Mouse (Mus musculus): ENCODE results near the gene Foxj3. TPM values are rescaled to one million over a fixed set of nuclear protein-coding genes. Genes with fewer than 3 reads are reported as not detected.
"Not testable (repeated sequence)": the region's sequence is repeated elsewhere in the genome, so short reads cannot be mapped to it uniquely, and the experiment has no call there.

The Foxj3 gene
- polyA plus RNA-seq (2014; fragmentation: Nextera tagmentation; extraction: Ambion mirVana), result 21.2 and 23.8 TPM in 2 replicates

DNA sequence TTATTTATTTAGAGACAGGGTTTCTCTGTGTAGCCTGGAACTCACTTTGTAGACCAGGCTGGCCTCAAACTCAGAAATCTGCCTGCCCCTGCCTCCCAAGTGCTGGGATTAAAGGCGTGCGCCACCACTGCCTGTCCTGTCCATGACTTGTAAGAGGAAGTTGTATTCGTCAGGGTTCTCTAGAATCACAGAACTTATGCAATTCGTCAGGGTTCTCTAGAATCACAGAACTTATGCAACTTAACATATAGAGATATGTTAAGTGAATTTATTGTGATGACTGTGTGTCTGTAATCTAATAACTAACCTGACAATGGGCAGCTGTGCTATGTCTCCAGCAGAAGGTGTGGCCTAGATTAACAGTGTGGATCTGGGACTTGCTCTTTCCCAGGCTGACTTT lies at the start of gene Foxj3:
Foxj3 (plus strand) TSS at position 390 of the 400 bp plus-strand sequence.
- 86% methylated on average over 4 of the region's 4 CpGs for WGBS
- not testable (repeated sequence) for H3K27me3 ChIP-seq (replicated peaks; ENCODE audit: control insufficient read depth, insufficient read depth, low read length); H3K4me3 ChIP-seq (ENCODE audit: low read depth, low read length); DNase-seq (ENCODE audit: low spot score); H3K36me3 ChIP-seq (ENCODE audit: control insufficient read depth, insufficient read depth, low read length); ATAC-seq (replicated peaks; ENCODE audit: low FRiP score, low TSS enrichment, low read depth); H3K9me3 ChIP-seq (ENCODE audit: control insufficient read depth, low read length); H3K9ac ChIP-seq (ENCODE audit: low read length); H3K4me1 ChIP-seq (replicated peaks; ENCODE audit: control insufficient read depth, insufficient read depth, low read length); H3K27ac ChIP-seq (ENCODE audit: low read depth); H3K4me2 ChIP-seq (ENCODE audit: low read length)

DNA sequence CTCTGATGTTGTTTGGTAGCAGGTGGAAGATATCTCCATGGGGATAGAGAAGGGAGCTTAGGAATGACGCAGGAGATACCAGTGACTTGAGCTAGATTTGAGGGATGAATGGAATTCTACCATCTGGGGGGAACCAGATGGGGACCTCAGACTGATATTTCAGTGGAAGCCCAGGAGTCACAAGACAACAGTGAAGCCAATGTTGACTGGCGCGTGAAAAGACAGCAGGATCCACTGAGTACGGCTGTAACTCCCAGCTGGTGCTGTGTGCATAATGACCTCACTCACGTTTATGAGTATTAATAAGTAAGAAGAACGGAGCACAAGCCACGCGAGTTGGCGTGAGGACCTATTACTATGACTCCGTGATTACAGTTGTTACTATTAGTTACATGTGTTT lies 47.1 kb upstream of the Foxj3 start:
- DNase-seq (ENCODE audit: low spot score), result no peak
- Histone ChIP-seq H3K36me3 (ENCODE audit: control insufficient read depth, insufficient read depth, low read length) (no peaks in the 10 kb centered on the region), H3K4me2 (ENCODE audit: low read length) (no peak overlapping the region), H3K27ac (ENCODE audit: low read depth) (no peak overlapping the region), H3K27me3 (replicated peaks; ENCODE audit: control insufficient read depth, insufficient read depth, low read length) (peaks cover 17% of the 10 kb centered on the region), H3K4me1 (replicated peaks; ENCODE audit: control insufficient read depth, insufficient read depth, low read length) (no peaks in the 10 kb centered on the region), H3K4me3 (ENCODE audit: low read depth, low read length) (no peak overlapping the region), H3K9ac (ENCODE audit: low read length) (no peak overlapping the region), H3K9me3 (ENCODE audit: control insufficient read depth, low read length) (no peaks in the 10 kb centered on the region)
- 90% methylated on average over 10 of the region's 10 CpGs for WGBS
- ATAC-seq (replicated peaks; ENCODE audit: low FRiP score, low TSS enrichment, low read depth), result no peak

GRCm38 (mm10) chr4:119490806-119491205 lies 46.0 kb upstream of the Foxj3 start:
- H3K9me3 ChIP-seq (ENCODE audit: control insufficient read depth, low read length), result no peaks in the 10 kb centered on the region
- peak; percentile 58 for DNase-seq (ENCODE audit: low spot score)
- no peaks in the 10 kb centered on the region for H3K4me1 ChIP-seq (replicated peaks; ENCODE audit: control insufficient read depth, insufficient read depth, low read length)
- no peak overlapping the region for H3K4me3 ChIP-seq (ENCODE audit: low read depth, low read length)
- peaks cover 17% of the 10 kb centered on the region for H3K27me3 ChIP-seq (replicated peaks; ENCODE audit: control insufficient read depth, insufficient read depth, low read length)
- H3K27ac ChIP-seq (ENCODE audit: low read depth), result no peak overlapping the region
- no peak overlapping the region for H3K4me2 ChIP-seq (ENCODE audit: low read length)
- H3K36me3 ChIP-seq (ENCODE audit: control insufficient read depth, insufficient read depth, low read length), result no peaks in the 10 kb centered on the region
- no peak for ATAC-seq (replicated peaks; ENCODE audit: low FRiP score, low TSS enrichment, low read depth)
- 74% methylated on average over 3 of the region's 3 CpGs for WGBS
- H3K9ac ChIP-seq (ENCODE audit: low read length), result no peak overlapping the region

GRCm38 (mm10) chr4:119492291-119492932 lies 44.4 kb upstream of the Foxj3 start, which contains the start of gene Rimkla:
Gene Rimkla, minus strand, starts transcription at chr4:119492628.
- under 1% methylated on average over 61 of the region's 77 CpGs for WGBS
- peak within 1 kb of the TSS; percentile 25 for H3K9ac ChIP-seq (ENCODE audit: low read length)
- peaks cover 17% of the 10 kb centered on the region for H3K27me3 ChIP-seq (replicated peaks; ENCODE audit: control insufficient read depth, insufficient read depth, low read length)
- H3K4me1 ChIP-seq (replicated peaks; ENCODE audit: control insufficient read depth, insufficient read depth, low read length), result no peaks in the 10 kb centered on the region
- H3K27ac ChIP-seq (ENCODE audit: low read depth), result no peak within 1 kb of the TSS
- ATAC-seq (replicated peaks; ENCODE audit: low FRiP score, low TSS enrichment, low read depth) (peak; percentile 89), DNase-seq (ENCODE audit: low spot score) (peak; percentile 78)
- H3K36me3 ChIP-seq (ENCODE audit: control insufficient read depth, insufficient read depth, low read length), result no peaks in the 10 kb centered on the region
- H3K4me2 ChIP-seq (ENCODE audit: low read length), result peak within 1 kb of the TSS; percentile 86
- peak within 1 kb of the TSS; percentile 48 for H3K4me3 ChIP-seq (ENCODE audit: low read depth, low read length)
- no peaks in the 10 kb centered on the region for H3K9me3 ChIP-seq (ENCODE audit: control insufficient read depth, low read length)

- ATAC-seq (replicated peaks; ENCODE audit: low FRiP score, low TSS enrichment, low read depth) (peak; percentile 48; the same call in 1 of the 2 replicates), DNase-seq (ENCODE audit: low spot score) (no peak)
- H3K4me1 ChIP-seq (replicated peaks; ENCODE audit: control insufficient read depth, insufficient read depth, low read length), result no peaks in the 10 kb centered on the region
- no peak overlapping the region for H3K27ac ChIP-seq (ENCODE audit: low read depth)
- no peaks in the 10 kb centered on the region for H3K9me3 ChIP-seq (ENCODE audit: control insufficient read depth, low read length)
- WGBS, result 36% methylated on average over 10 of the region's 10 CpGs
- peak overlapping the region; percentile 86 for H3K4me2 ChIP-seq (ENCODE audit: low read length)
- H3K9ac ChIP-seq (ENCODE audit: low read length), result no peak overlapping the region; the same call in 1 of the 2 replicates
- H3K36me3 ChIP-seq (ENCODE audit: control insufficient read depth, insufficient read depth, low read length), result no peaks in the 10 kb centered on the region
- H3K4me3 ChIP-seq (ENCODE audit: low read depth, low read length), result peak overlapping the region; percentile 48
- peaks cover 17% of the 10 kb centered on the region for H3K27me3 ChIP-seq (replicated peaks; ENCODE audit: control insufficient read depth, insufficient read depth, low read length)
These were observed 43.9 kb upstream of the Foxj3 start for GRCm38 (mm10) chr4:119492933-119493327.

DNA sequence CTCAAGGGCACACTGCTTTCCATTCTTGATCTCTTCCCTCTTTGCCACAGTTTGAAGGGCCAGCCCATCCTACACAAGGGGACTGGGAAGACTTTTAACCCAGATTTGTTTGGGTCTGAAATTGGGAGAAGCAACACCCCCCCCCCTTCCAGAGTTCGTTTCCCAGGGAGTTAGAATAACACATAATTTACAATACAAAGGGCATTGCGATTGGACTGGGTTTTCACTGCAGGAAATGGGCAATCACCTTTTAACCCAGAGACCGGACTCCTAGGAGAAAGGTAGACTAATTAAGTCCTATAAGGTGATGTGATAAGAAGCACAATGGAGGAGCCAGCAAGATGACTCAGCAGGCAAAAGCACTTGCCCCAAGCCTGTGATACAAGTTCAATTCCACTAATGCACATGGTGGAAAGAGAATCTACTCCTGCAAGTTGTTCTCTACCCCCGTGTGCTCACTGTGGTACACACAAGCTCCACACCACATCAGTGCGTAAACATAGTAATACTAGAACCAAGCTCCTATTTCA lies 38.4 kb upstream of the Foxj3 start:
- H3K4me1 ChIP-seq (replicated peaks; ENCODE audit: control insufficient read depth, insufficient read depth, low read length), result no peaks in the 10 kb centered on the region
- 60% methylated on average over 5 of the region's 5 CpGs for WGBS
- H3K4me2 ChIP-seq (ENCODE audit: low read length), result no peak overlapping the region
- no peak for DNase-seq (ENCODE audit: low spot score)
- no peaks in the 10 kb centered on the region for H3K36me3 ChIP-seq (ENCODE audit: control insufficient read depth, insufficient read depth, low read length)
- H3K27me3 ChIP-seq (replicated peaks; ENCODE audit: control insufficient read depth, insufficient read depth, low read length), result 0 out of 2 replicates have a peak, but pooled peaks cover 12% of the 10 kb centered on the region
- no peak overlapping the region for H3K4me3 ChIP-seq (ENCODE audit: low read depth, low read length)
- H3K9ac ChIP-seq (ENCODE audit: low read length), result no peak overlapping the region
- no peak overlapping the region for H3K27ac ChIP-seq (ENCODE audit: low read depth)
- H3K9me3 ChIP-seq (ENCODE audit: control insufficient read depth, low read length), result no peaks in the 10 kb centered on the region
- ATAC-seq (replicated peaks; ENCODE audit: low FRiP score, low TSS enrichment, low read depth), result no peak

GRCm38 (mm10) chr4:119511591-119511990 lies 25.2 kb upstream of the Foxj3 start:
- H3K4me3 ChIP-seq (ENCODE audit: low read depth, low read length), result no peak overlapping the region
- H3K4me2 ChIP-seq (ENCODE audit: low read length), result no peak overlapping the region
- no peaks in the 10 kb centered on the region for H3K36me3 ChIP-seq (ENCODE audit: control insufficient read depth, insufficient read depth, low read length)
- no peaks in the 10 kb centered on the region for H3K9me3 ChIP-seq (ENCODE audit: control insufficient read depth, low read length)
- no peaks in the 10 kb centered on the region for H3K27me3 ChIP-seq (replicated peaks; ENCODE audit: control insufficient read depth, insufficient read depth, low read length)
- ATAC-seq (replicated peaks; ENCODE audit: low FRiP score, low TSS enrichment, low read depth) (no peak), DNase-seq (ENCODE audit: low spot score) (no peak)
- H3K9ac ChIP-seq (ENCODE audit: low read length), result no peak overlapping the region
- H3K4me1 ChIP-seq (replicated peaks; ENCODE audit: control insufficient read depth, insufficient read depth, low read length), result no peaks in the 10 kb centered on the region
- H3K27ac ChIP-seq (ENCODE audit: low read depth), result no peak overlapping the region
- 67% methylated on average over 2 of the region's 2 CpGs for WGBS

DNA sequence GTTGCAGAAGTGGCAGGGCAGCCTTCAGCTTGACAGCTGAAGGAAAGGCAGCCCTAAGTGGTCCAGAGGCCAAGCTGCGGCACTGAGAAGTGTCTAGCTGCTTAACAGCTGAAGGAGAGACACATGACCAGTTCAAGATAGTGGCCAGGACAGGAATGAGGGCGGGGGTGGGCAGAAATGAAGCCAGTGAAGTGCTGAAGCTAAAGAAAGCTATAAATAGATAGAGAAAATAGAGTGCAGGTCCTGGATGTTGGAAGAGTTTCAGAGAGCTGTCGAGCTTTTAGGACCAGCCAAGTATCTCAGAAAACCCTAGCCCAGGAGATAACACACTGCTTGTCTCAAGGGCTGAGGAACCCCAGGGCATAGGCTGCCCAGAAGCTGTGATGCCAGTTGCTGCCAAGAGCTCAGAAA lies 24.1 kb upstream of the Foxj3 start:
- Histone ChIP-seq H3K27ac (ENCODE audit: low read depth) (no peak overlapping the region), H3K4me2 (ENCODE audit: low read length) (no peak overlapping the region), H3K9ac (ENCODE audit: low read length) (no peak overlapping the region), H3K9me3 (ENCODE audit: control insufficient read depth, low read length) (no peaks in the 10 kb centered on the region), H3K36me3 (ENCODE audit: control insufficient read depth, insufficient read depth, low read length) (no peaks in the 10 kb centered on the region), H3K4me1 (replicated peaks; ENCODE audit: control insufficient read depth, insufficient read depth, low read length) (no peaks in the 10 kb centered on the region), H3K4me3 (ENCODE audit: low read depth, low read length) (no peak overlapping the region), H3K27me3 (replicated peaks; ENCODE audit: control insufficient read depth, insufficient read depth, low read length) (no peaks in the 10 kb centered on the region)
- no peak for DNase-seq (ENCODE audit: low spot score)
- WGBS, result 54% methylated on average over 3 of the region's 3 CpGs
- no peak for ATAC-seq (replicated peaks; ENCODE audit: low FRiP score, low TSS enrichment, low read depth)

DNA sequence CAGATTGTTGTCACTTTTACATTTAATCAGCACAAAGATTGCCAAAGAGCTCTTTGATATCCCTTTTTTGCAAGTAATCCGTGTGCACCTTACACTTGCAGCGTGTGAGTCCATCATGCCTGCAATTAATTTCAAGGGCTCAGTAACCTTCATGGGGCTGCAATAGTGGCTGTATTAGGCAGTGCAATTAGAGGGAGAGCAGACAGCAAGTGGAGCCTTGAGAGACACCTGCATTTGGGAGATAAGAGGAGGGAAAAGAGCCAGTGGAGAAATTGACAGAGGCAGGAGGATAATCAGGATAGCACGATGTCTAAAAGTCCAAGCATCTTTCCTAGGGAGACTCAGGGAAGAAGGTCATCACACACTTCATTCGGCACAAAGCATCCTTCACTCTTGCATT lies 13.2 kb upstream of the Foxj3 start:
- H3K36me3 ChIP-seq (ENCODE audit: control insufficient read depth, insufficient read depth, low read length), result no peaks in the 10 kb centered on the region
- no peak overlapping the region for H3K27ac ChIP-seq (ENCODE audit: low read depth)
- H3K4me1 ChIP-seq (replicated peaks; ENCODE audit: control insufficient read depth, insufficient read depth, low read length), result no peaks in the 10 kb centered on the region
- H3K27me3 ChIP-seq (replicated peaks; ENCODE audit: control insufficient read depth, insufficient read depth, low read length), result no peaks in the 10 kb centered on the region
- H3K9ac ChIP-seq (ENCODE audit: low read length), result no peak overlapping the region
- 80% methylated on average over 4 of the region's 4 CpGs for WGBS
- ATAC-seq (replicated peaks; ENCODE audit: low FRiP score, low TSS enrichment, low read depth), result no peak
- H3K4me3 ChIP-seq (ENCODE audit: low read depth, low read length), result no peak overlapping the region
- no peak for DNase-seq (ENCODE audit: low spot score)
- H3K4me2 ChIP-seq (ENCODE audit: low read length), result no peak overlapping the region
- no peaks in the 10 kb centered on the region for H3K9me3 ChIP-seq (ENCODE audit: control insufficient read depth, low read length)
